ENCODE assay signal across 12 mouse cellular contexts in the genomic region with DNA sequence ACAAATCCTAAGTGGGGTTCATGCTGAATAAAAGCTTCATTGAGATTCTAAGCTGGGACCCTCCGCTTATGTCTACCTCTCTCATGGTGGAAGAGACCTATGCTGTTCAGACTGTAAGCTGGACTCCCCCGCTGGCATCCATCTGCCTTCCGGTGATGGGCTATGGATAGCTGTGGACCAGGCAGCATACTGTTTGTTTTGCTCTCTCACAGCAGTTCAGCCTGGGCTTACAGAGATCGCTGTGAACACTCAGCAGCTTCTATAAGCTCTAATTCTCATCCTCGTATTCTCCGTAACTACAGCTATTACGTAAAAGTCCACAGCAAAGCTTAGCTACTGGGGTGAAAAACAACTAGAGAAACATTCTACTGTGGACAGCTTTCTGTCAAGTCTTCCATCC.
DNase-seq lines count a peak whose midpoint lies in the region; ATAC-seq and TF ChIP-seq lines count a peak whose summit lies in the region.
"Had no signal": no experiment of that assay in that cellular context is flagged by ENCODE, and none has a peak within 500 bp of the region (broad histone marks: within the 10 kb centered on the region; RNA-seq: fewer than 3 reads in every experiment).

No protein-coding gene starts in this region.

- H3K27me3 ChIP-seq in heart, embryonic 13.5 days (replicated peaks), result no peaks in the 10 kb centered on the region
- no peaks in the 10 kb centered on the region for H3K27me3 ChIP-seq in liver, postnatal 0 days (ENCODE audit: insufficient read depth, low read length)
- H3K27me3 ChIP-seq: liver, embryonic 12.5 days had no signal

- H3K4me1 ChIP-seq in heart, embryonic 13.5 days, result peaks cover 11% of the 10 kb centered on the region
- no peaks in the 10 kb centered on the region for H3K4me1 ChIP-seq in liver, postnatal 0 days (ENCODE audit: insufficient read depth)
- H3K4me1 ChIP-seq: liver, embryonic 12.5 days had no signal

- TF ChIP-seq CTCF in liver, postnatal 0 days (IDR thresholded peaks at IDR 0.05; ENCODE audit: low read depth), result no peak

- no peaks in the 10 kb centered on the region for H3K9me3 ChIP-seq in heart, embryonic 13.5 days
- H3K9me3 ChIP-seq in liver, postnatal 0 days (ENCODE audit: low read length), result no peaks in the 10 kb centered on the region
- H3K9me3 ChIP-seq: liver, embryonic 12.5 days had no signal

- no peak overlapping the region for H3K4me2 ChIP-seq in heart, embryonic 13.5 days
- H3K4me2 ChIP-seq in liver, postnatal 0 days (ENCODE audit: low read depth, low read length), result no peak overlapping the region
- H3K4me2 ChIP-seq: liver, embryonic 12.5 days had no signal

- intact Hi-C loops in heart, postnatal 10 days (cut with DNase I), result no loop called here

- ATAC-seq in heart, embryonic 13.5 days (ENCODE audit: extremely low read depth, insufficient number of reproducible peaks, low FRiP score, low TSS enrichment), result no peak
- no peak for ATAC-seq in liver, postnatal 0 days
- ATAC-seq: liver, embryonic 12.5 days had no signal

- H3K4me3 ChIP-seq in heart, embryonic 13.5 days, result no peak overlapping the region
- H3K4me3 ChIP-seq in liver, postnatal 0 days (ENCODE audit: low read depth, low read length), result no peak overlapping the region
- H3K4me3 ChIP-seq: liver, embryonic 12.5 days had no signal

- no peak overlapping the region for H3K9ac ChIP-seq in heart, embryonic 13.5 days
- H3K9ac ChIP-seq in liver, postnatal 0 days (replicated peaks), result no peak overlapping the region
- H3K9ac ChIP-seq: liver, embryonic 12.5 days had no signal

- DNase-seq in heart, postnatal 10 days, result no peak
- peak; percentile 79 for DNase-seq in brain, adult 2 months (ENCODE audit: low read depth, low spot score)
- DNase-seq in cerebellum, adult 11-12 months, result peak; percentile 77
- peak; percentile 65 to 71 for DNase-seq in cerebellum, postnatal 36 days
- DNase-seq in liver, postnatal 0 days, result no peak
- no peak for DNase-seq in ovary, postnatal 36 days (ENCODE audit: low spot score)
- no peak for DNase-seq in thymus, postnatal 0 days (ENCODE audit: low spot score)
- DNase-seq: adrenal gland, adult 8-10 months; kidney, adult 9 months; thymus, postnatal 25 days had no signal

- 84% methylated on average over 7 of the region's 7 CpGs for WGBS in heart, embryonic 13.5 days
- WGBS in liver, postnatal 0 days (ENCODE audit: insufficient replicate concordance), result 83% methylated on average over 7 of the region's 7 CpGs

- no peak for TF ChIP-seq EP300 in liver, postnatal 0 days (IDR thresholded peaks at IDR 0.05; ENCODE audit: low read depth)

- no peaks in the 10 kb centered on the region for H3K36me3 ChIP-seq in heart, embryonic 13.5 days
- H3K36me3 ChIP-seq in liver, postnatal 0 days (replicated peaks; ENCODE audit: insufficient read depth, low read length), result no peaks in the 10 kb centered on the region
- H3K36me3 ChIP-seq: liver, embryonic 12.5 days had no signal

- H3K27ac ChIP-seq in heart, embryonic 13.5 days (replicated peaks), result peak overlapping the region; percentile 8; the same call in 1 of the 2 replicates
- H3K27ac ChIP-seq in liver, postnatal 0 days (ENCODE audit: low read depth), result no peak overlapping the region
- H3K27ac ChIP-seq: liver, embryonic 12.5 days had no signal

Comparison
In these comparisons a context has a peak if more than half of its experiments do, and no peak if none do; other contexts are left out.
1. DNase-seq: peak in brain, adult 2 months (single experiment), cerebellum, adult 11-12 months (single experiment) and cerebellum, postnatal 36 days (2 of 2); none in heart, postnatal 10 days (0 of 2), liver, postnatal 0 days (single experiment), ovary, postnatal 36 days (single experiment) and thymus, postnatal 0 days (single experiment).